Mouse (Mus musculus) cerebellum, adult 2 months (tissue): ENCODE results near the gene Megf11.
"Not testable (repeated sequence)": the region's sequence is repeated elsewhere in the genome, so short reads cannot be mapped to it uniquely, and the experiment has no call there.

ENCODE experiments used
- CTCF ChIP-seq: fragments of 200-500 bp; IDR thresholded peaks from 2 replicates; pipeline ENCODE4 v1.5.1; 2011; ENCODE audit warnings: low read depth, mild to moderate bottlenecking, control low read depth, low read length, moderate library complexity, borderline replicate concordance; ENCODE audit not compliant: insufficient read depth
- POLR2A ChIP-seq: fragments of 200-500 bp; IDR thresholded peaks from 2 replicates; pipeline ENCODE4 v1.6.1; 2011; ENCODE audit warnings: low read length, control low read depth, borderline replicate concordance; ENCODE audit not compliant: insufficient read depth

- TF ChIP-seq POLR2A, CTCF: not testable (repeated sequence)
Observed at GRCm38 (mm10) chr9:64734992-64735391, 349.6 kb downstream of the Megf11 start.
